Mouse (Mus musculus) ES-CJ7 (cell line): ENCODE results near the gene Rai14.
A peak's percentile ranks its signal among the peaks of the same experiment; 100 is the strongest.

ENCODE experiments used
- DNase-seq: peaks from one replicate; pipeline ENCODE4 v3.0.0; 2011; ENCODE audit warnings: low read depth, low spot score

Rai14 gene

DNA sequence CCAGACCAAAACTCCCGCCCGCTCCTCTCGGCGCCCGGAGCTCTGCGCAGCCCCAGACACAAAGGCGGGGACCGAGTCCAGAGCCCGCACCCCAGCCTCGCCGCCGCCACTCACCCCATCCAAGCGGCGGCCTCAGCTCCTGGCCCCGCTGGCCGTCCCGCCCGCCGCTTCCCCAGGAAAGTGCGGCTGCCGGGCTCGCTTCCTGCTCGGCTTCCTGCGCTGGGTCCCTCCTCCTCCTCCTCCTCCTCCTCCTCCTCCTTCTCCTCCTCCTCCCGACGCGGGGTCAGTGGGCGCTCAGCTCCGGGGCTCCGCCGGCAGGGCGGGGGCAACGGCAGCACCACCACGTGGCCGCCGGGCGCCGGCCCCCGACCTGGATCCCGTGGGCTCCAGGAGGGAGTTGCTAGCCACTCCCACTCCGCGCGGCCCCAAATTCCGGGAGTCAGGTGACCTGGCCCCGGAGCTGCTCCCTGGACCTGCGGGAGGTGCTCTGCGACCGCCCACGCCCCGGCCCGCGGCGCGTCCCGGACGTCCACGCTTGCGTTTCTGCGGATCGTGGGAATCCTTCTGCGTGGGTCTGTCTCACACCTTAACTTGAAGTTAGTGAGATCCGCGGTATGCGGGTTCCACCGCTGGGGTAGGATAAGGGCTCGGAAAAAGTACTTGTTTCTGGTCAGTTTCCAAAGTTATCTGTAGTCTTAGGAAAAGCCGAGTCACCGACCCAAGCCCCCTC lies at the start of gene Rai14:
Gene Rai14, minus strand, starts transcription at position 216 of the 730 bp plus-strand sequence.
- DNase-seq = peak; percentile 72

DNA sequence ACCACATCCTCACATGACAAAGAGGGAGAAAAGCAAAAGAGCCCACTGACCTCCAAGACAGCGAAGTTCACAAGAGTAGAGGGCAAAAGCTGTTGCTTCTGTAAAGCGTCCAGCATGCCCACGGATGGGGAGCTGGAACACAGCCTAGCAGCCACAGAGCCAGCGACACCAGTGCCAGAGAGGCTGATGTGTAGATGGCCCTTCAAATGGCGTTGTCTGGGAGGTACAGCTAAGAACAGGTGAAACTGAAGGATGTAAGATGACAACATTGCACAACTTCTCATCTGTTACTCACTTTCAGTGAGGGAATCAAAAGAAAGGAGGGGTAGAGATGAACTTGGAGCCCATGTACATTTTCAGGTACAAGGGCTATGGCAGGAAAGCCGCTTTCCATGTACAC lies 47.0 kb upstream of the Rai14 start:
- DNase-seq = no peak

DNA sequence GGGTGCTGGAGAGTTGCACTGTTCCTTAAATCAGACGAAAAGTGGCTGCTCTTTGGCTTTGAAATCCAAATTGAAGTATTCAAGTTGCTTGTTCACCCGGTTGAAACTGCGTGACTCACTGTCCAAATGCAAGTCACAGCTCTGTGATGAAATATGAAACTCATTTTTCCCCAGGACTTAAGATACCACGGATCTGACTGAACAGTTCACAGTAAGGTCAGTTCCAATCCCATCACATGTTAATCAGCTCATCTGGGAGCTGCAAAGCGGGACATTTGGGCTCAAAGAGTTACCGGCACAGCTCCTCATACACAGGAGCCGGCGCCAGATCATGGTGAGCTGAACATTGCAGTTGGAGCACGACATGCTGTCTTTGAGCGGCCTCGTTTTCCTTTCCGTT lies 45.6 kb upstream of the Rai14 start:
- DNase-seq = no peak

DNA sequence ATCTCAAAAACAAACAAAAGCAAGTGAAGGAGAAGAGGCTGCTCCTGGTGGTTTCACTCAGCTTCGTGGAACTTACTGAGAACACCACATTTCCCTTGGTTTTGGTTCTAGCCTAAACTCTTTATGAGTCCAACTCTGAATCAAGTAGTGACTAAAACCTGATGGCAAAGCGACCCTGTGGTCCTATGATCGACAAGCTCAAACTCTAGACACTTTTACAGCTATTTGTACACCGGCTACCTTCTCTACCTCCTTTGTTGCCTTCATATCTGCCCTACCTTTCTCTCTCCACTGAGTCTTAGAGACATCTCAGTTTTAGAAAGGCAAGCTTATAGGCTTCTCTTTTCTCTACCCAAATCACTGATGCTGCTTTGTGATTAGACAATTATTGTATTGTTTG lies 45.0 kb upstream of the Rai14 start:
- no peak for DNase-seq

DNA sequence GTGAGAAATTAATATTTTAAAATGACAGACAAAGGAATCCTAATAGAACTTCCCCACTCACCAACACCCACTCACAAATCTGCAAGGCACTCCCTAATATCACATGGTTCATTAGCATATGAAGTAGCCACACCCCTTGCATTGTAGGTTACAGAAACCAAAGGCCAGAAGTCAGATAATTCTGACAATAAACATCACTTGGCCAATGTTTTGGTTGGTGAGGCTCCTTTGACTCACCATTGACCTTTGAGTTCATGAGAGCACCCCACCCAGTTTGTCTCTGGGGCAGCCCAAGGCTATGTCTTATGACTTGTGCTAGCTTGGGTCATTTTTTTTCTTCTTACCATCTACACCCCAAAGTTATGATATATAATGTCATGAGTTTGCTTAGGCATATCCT lies 44.4 kb upstream of the Rai14 start:
- peak; percentile 18 for DNase-seq

DNA sequence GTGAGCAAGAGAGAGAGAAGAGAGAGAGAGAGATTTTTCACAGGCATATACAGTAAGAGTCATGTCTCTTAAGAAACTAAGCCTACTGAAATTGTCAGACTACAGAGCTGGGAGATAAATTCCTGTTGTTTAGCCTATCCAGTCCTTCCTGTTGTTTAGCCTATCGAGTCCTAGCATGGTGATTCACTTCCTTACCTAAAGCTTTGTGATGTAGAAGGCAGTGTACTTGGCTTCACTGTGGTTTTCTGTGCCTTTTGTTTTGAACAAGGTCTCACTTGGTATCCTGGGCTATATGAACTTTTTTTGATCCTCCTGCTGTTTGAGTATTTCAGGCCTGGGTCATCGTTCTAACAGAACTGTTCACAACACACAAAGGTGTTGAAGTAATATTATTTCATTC lies 36.7 kb upstream of the Rai14 start:
- DNase-seq = peak; percentile 17

DNA sequence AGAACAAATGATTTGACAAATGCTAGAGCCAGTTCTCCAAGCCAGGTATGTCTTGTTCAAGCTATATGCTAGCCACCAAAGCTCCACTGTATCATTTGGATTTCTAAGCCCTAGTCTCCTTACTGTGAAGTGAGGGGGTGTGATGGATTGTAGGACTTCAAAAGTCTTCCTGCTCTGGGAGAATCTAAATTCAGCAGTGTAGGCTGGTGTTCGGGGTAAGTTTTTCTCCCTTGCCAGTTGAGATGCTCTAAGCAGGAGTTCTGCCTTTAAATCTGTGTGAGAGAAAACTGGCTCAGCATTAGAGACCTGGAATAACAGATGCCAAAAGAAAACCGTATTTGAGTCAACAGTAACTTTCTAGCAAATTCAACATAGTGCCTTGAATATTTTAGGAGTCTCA lies 35.9 kb upstream of the Rai14 start:
- DNase-seq = no peak

DNA sequence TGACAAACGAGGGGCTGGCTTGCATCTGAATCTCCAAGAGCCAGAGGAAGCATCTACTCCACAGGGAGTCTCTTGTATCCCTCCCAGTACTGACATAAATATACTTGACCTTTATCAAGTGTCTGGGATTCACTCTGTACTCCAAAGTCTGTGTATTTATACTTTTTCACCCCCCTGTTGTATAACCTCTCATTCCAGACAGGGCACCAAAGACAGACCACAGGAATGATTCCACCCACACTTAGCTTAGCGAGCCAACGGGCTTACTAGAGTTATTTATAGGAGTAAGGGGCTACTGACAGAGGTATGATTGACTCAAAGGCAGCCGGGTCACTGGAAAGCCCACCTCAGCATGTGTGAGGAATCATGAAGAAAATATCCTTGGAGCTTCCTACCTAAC lies 35.3 kb upstream of the Rai14 start:
- DNase-seq = no peak

DNA sequence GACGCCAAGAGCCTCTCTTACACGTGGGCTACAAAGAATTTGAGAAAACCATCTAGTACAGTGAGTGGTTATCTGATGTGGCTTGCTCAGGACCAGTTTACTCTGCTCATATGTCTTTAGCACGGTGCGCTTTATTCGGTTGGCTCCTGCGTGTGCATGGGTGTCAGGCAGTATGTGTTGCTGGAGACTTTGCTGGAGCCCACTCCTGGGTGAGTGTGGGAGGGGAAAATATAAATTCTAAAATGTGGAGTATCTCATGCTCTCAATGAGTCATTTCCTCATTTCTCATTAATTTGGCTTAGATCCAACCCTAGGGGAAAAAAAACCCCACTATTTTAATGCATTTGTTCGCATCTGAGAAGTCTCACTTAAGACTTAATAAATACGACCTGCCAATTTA lies 33.2 kb upstream of the Rai14 start:
- DNase-seq = no peak

DNA sequence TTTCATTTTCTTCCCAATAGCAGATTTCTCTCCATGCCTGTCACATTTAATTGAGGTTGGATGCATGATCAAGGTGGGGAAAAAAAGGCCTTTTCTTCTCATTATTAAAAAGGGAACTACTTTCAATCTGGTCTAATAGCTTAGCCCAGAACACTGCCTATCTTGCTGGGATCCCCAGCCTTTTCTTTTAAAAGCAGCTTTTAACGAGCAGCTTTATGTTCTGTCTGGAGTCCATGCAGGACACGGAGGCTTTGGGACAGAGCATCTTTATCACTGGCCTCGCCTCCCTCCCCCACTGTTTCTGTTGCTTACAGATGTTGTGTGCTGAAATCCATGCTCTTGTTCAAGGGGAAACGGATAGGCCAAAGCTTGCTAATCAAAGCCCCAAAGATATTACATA lies 32.8 kb upstream of the Rai14 start:
- no peak for DNase-seq

DNA sequence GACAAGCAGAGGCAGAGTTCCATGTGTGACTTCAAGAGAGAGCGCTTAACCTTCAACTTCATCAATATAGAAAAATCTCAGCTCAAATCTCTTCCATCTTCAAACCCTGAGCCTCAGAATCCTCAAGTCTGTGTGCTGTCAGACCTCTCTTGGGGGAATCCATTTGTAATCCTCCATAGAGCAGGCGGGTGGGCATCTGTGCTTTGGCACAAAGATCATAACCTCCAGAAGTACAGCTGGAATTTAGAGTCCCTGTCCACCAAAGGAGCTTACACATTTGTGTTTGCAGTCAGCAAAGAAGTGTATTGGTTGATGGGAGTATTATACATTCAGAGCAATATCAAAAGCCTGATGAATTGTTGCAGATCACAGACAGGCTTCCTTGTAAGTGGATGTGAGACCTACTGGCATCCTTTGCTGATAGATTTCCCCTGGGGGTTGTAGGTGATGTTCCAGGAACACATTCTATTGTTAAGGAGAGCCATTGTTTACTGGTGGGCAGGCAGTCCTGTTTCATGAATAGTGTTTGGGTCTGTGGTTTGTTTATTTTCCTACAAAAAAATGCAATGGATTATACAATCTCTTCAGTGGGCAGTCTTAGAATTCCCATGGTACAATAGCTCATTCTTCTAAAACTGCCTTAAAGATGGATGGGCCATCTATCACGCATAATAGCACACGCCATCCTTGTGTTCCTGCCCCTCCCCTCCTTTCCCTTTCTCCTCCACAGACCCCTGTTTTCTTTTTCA lies 32.1 kb upstream of the Rai14 start:
- DNase-seq = no peak

DNA sequence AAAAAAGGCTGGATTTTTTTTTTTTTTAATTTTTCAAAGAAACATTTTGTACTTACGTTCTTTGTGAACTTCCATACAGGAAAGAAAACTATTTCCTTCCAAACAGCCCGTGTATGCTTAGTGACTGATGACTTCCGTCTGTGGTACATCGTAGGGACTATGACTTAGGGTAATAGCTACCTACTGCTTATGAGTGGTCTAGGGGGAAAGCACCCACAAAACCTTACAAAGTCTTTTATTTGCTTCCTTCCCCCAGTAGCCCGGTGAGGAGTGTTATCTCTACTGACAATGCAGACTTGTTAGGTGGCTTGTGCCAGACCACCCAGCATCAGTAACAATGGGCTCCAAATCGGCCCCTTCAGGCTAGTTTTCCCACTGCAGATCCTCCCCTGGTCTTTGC lies 28.0 kb upstream of the Rai14 start:
- no peak for DNase-seq

DNA sequence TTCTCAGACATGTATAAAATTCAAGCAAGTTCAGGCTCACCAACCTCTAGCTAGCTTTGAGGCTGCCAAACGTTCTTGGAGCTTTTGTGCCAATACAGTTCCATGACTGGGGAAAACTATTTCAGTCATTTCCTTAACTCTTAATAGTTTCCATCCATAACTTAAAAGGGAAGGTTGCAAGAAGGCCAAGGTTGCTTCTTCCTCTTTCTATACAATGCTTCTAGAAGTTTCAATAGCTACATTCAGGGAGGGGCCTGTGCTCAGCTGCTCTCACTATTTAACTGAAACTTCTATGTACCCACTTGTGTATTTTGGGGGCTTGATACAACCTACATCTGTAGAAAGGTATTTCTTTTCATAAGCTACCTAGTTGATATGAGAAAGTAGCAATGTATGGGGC lies 24.9 kb upstream of the Rai14 start:
- DNase-seq = no peak

DNA sequence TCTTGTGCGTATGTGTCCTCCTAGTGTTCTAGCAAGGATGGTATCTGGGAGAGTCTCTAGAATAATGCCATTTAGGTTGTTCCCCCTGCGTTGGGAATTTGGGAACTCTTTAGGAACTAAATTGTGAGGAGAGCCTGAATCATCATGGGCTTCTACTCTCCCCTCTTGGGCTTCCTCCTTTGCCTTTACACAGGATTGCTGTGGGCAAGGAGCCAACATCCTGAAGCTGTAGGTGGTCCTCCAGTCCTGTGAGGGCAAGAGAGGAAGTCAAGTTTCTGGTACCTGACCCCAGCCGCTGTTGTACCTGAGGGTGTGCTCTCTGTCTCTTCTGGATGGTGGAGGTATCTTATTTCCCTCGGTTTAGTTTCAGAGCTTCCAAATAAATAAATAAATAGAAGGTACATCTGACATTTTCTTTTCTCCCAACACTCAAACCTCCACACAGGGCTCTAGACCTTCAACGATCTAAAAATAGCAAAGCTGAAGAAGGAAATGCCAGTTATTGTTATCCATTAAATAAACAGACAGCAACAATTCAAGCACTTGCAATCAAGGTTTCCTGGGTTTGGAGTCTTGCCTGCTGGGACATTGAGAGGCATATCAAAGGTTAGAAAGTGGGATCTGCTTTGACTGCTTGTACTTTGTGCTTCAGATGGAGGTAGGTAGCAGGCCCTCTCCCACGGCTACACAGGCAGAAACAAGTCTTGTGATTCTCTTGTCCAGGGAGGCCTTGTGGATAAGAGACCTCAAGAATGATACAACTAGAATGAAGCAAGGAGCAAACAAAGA lies 24.1 kb upstream of the Rai14 start:
- DNase-seq = no peak

DNA sequence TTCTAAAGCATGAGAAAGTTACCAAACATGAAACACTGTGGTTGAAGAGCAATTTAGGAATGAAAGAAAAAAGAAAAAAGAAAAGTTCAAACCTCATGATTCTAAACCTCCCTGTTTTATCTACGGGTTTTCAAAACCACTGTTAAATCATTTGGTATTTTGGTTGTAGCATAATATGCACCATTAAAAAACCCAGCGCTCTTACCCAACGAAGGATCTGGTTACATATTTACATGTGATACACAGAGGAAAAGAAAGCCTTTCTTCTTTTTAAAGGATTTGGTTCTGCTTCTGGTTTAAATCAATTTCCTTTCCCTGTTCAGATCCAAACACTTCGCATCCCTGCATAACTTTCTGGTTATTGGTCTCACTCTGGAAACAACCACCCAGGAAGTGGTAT lies 21.5 kb upstream of the Rai14 start:
- no peak for DNase-seq

DNA sequence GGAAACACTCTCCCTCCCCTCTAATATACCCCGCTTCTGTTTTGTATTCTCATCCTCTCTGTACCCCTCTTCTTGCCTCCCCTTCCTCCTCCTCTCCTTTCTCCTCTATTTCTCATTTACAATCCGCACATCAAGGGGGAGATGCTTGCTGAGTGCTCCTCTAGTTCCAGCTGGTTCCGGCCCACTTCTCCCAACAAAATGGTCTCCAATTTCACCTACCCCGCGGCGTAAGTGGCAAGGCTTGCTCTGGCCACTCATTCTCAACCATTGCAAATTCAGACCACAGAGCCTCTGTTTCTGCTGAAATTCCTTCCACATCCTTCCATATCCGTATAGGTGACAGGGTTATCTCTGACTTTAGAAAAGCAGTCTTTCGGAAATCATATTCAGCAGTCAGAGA lies 20.8 kb upstream of the Rai14 start:
- DNase-seq = peak; percentile 32

DNA sequence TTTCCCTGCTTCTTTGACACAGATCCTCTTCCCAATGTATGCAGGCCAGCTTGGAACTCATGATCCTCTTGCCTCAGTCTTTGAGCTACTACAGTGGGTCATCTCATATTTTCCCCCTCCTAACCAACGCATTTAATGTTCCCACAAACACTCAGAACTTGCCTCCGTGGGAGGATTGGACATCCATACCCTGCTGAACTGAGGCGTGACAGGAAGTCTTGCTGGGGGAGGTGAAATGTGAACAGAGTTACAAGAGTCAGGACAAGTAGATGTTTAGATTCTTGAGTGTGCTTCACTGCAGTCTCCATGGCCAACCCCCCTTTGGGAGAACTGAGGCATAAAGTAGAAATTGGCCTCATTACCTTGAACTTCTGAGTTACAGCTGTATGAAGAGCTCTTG lies 17.0 kb upstream of the Rai14 start:
- no peak for DNase-seq

DNA sequence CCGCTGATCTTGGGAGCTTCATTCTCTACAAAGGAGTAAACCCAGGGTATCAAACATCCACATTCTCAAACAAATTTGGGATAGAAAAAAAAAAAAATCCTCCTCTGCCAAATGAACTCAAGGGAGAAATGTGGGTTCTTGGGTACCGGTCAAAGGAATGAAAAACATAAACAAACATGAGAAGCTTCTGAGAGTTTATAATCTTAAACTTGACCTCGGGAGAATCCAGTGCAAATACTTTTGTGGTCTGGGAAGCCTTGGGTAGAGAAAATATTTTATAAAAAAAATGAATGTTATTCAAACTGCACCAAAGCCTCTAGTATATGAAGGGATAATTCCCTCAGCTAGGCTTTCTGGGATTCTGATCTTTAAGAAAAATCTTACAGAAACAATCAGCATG lies 11.8 kb upstream of the Rai14 start:
- no peak for DNase-seq

DNA sequence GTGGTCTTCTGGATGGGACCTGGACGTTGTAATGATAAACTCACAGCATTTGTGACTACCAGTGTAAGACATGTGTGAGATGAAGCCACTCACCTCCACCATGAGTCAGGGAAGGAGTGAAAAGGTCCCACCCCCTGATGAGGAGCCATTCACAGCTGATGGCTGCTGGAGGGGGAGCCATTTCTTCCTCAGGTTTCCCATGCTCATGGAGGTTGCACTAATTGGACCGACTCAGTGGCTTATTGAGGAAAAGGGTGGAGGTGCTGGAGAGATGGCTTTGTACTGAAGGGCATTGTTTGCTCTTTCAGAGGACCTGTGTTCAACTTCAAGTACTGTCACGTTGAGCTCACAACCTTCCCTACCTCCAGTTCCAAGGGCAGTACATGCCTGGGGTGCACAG lies 10.4 kb upstream of the Rai14 start:
- peak; percentile 64 for DNase-seq

DNA sequence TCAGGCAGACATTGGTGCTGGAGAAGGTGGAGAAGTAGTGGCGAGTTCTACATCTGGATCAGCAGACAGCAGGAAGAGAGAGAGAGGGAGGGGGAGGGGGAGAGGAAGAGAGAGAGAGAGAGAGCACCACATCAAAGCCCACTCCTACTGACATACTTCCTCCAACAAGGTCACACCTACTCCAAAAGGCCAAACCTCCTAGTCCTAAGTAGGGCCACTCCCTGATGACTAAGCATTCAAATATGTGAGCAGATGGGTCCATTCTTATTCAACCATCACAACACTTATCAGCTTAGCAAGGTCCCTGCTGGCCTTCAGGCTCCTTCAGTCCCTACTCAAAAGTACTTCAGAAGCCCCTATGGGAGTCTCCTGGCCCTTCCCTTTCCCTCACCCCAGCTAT lies 9.1 kb upstream of the Rai14 start:
- DNase-seq = peak; percentile 100

DNA sequence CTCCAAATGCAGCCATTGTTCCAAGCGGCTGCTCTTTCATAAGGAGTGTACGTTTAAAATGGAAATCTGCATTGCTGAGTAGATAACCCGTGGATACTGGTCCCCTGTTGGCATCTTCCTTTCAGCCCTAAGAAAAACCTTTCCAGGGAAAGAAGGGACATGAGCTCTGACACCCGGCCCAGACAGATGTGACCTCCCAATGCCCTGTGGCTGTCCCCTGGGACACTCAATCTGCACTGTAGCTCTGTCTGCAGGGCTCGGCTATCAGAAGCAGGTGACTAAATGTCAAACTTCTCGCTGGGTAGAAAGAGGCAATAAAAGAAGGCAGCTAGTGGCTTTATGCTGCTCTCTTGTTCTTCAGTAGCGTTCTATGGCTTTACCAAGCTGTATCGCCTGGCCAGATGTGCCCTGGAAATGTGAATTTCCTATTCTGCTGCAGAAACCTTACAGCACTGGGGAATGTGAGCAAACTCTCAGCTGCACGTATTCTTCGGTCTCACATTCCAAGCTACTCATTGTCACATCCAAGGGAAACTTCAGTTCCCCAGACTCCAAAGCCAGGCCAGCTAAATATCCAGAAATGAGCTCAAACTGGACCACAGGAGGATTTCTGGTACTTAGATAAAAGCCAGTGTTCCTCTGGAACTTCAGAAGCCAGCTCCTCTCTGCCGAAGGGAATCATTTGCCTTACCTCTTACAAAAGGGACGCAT lies 8.4 kb upstream of the Rai14 start:
- DNase-seq = peak; percentile 39

DNA sequence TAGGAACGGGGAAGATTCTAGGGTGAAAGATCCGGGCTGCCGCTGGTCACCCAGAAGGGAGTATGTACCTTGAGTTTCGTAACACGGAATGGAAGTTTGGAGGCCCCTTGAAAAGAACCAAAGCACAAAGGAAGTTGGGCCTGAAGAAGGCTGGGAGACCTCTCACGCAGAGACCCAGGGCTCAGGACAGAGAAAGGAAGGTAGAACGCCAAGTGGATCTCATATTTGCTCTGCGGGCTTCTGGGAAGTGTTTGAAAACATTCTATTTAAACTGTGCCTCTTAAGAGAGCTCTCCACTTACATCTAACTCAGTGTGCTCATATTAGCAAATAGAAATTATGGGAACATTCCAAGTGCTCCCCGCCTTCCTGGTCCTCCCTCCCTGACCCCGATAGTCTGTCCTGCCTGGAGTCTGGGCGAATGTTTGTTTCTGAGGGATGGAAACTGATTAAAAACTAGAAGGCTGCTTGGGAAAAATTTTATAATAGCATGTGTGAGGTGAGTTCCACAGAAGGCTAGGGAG lies 6.9 kb upstream of the Rai14 start:
- no peak for DNase-seq
